Mouse (Mus musculus) heart, adult 2 months (tissue): Measurements from ENCODE around the gene Zfp629. TPM values are rescaled to one million over a fixed set of nuclear protein-coding genes. Genes with fewer than 3 reads are reported as not detected.
A peak's percentile ranks its signal among the peaks of the same experiment; 100 is the strongest.

ENCODE experiments used
- DNase-seq, 2 experiments: peaks; one replicate each; pipeline ENCODE4 v3.0.0; 2021
- H3K27ac ChIP-seq: fragments of 200-600 bp; 2 replicates; pipeline ENCODE4 v1.8.1; 2022
- H3K27me3 ChIP-seq: fragments of 200-500 bp; 2 replicates; pipeline ENCODE4 v1.6.1; 2012; ENCODE audit warnings: mild to moderate bottlenecking, low read length, inconsistent platforms, mixed read lengths; ENCODE audit not compliant: control insufficient read depth, insufficient read depth
- H3K36me3 ChIP-seq: fragments of 200-500 bp; 2 replicates; pipeline ENCODE4 v1.6.1; 2012; ENCODE audit warnings: low read length, inconsistent platforms; ENCODE audit not compliant: control insufficient read depth, insufficient read depth
- H3K4me1 ChIP-seq: fragments of 200-500 bp; 2 replicates; pipeline ENCODE4 v1.6.1; 2011; ENCODE audit warnings: low read length; ENCODE audit not compliant: control insufficient read depth, insufficient read depth
- H3K4me3 ChIP-seq: fragments of 200-600 bp; 2 replicates; pipeline ENCODE4 v1.8.1; 2022
- H3K79me2 ChIP-seq: fragments of 200-500 bp; replicated peaks from 2 replicates; pipeline ENCODE4 v1.6.1; 2012; ENCODE audit warnings: mild to moderate bottlenecking, inconsistent platforms, low read length, moderate library complexity, mixed read lengths; ENCODE audit not compliant: control insufficient read depth, insufficient read depth
- H3K9ac ChIP-seq: fragments of 200-500 bp; 2 replicates; pipeline ENCODE4 v1.6.1; 2012; ENCODE audit warnings: low read depth, mild to moderate bottlenecking, control low read depth, inconsistent platforms, low read length, mixed read lengths
- CTCF ChIP-seq: fragments of 200-600 bp; IDR thresholded peaks from 2 replicates; pipeline ENCODE4 v1.8.1; 2022; ENCODE audit warnings: antibody characterized with exemption, mild to moderate bottlenecking, moderate library complexity
- EP300 ChIP-seq: fragments of 200-500 bp; IDR thresholded peaks from 2 replicates; pipeline ENCODE4 v1.6.1; 2011; ENCODE audit warnings: low read depth, low read length, control low read depth; ENCODE audit not compliant: insufficient read depth
- POLR2A ChIP-seq: fragments of 200-500 bp; IDR thresholded peaks from 2 replicates; pipeline ENCODE4 v1.6.1; 2011; ENCODE audit warnings: mild to moderate bottlenecking, low read depth, low read length, control low read depth; ENCODE audit not compliant: insufficient read depth
- WGBS: fragments of 180-500 bp; shearing (Covaris S2); methylation state at CpG from one replicate; pipeline ENCODE4 v1.1.7; 2018; 5-methylcytosine and 5-hydroxymethylcytosine counted together
- intact Hi-C: fragments of 180-260 bp; cut with DNase I; formaldehyde crosslinking; loops from one replicate; pipeline ENCODE4 v1.15.1; 2025
- polyA plus RNA-seq: library from polyadenylated mRNA; depleted of rRNA; stranded (reverse); fragments of >200 nt; gene quantifications from 2 replicates; pipeline ENCODE4 v1.2.3, GENCODE M21; 2012
- total RNA-seq, 2 experiments: library from RNA; stranded (reverse); gene quantifications; 2 replicates each; pipeline ENCODE4 v1.2.3; 2021

Zfp629 gene
- total and polyA plus RNA-seq, 3 experiments, result 12.5 to 24.9 (median 17.7) TPM

GRCm38 (mm10) chr7:127583260-127583659, 32.3 kb downstream of the Zfp629 start:
- Histone ChIP-seq H3K27me3 (no peaks in the 10 kb centered on the region), H3K36me3 (no peaks in the 10 kb centered on the region), H3K4me1 (peaks cover 3% of the 10 kb centered on the region), H3K9ac (no peak overlapping the region), H3K27ac (no peak overlapping the region), H3K4me3 (no peak overlapping the region), H3K79me2 (no peaks in the 10 kb centered on the region)
- WGBS, result 91% methylated on average over 6 of the region's 6 CpGs
- DNase-seq, result no peak
- TF ChIP-seq EP300 (no peak), POLR2A (no peak), CTCF (no peak)
- intact Hi-C loops, result no loop called here

GRCm38 (mm10) chr7:127574115-127574514, 41.5 kb downstream of the Zfp629 start:
- peaks cover 6% of the 10 kb centered on the region for H3K4me1 ChIP-seq
- H3K9ac ChIP-seq, result no peak overlapping the region
- intact Hi-C loops, result no loop called here
- 16% methylated on average over 7 of the region's 7 CpGs for WGBS
- H3K79me2 ChIP-seq, result no peaks in the 10 kb centered on the region
- TF ChIP-seq EP300, result no peak
- no peak for TF ChIP-seq POLR2A
- TF ChIP-seq CTCF, result no peak
- H3K27ac ChIP-seq, result peak overlapping the region; percentile 80
- H3K4me3 ChIP-seq, result peak overlapping the region; percentile 59
- DNase-seq, result no peak
- no peaks in the 10 kb centered on the region for H3K36me3 ChIP-seq
- H3K27me3 ChIP-seq, result no peaks in the 10 kb centered on the region

- Histone ChIP-seq H3K4me3 (peak overlapping the region; percentile 59), H3K9ac (peak overlapping the region; percentile 88), H3K36me3 (no peaks in the 10 kb centered on the region), H3K27ac (peak overlapping the region; percentile 80), H3K27me3 (no peaks in the 10 kb centered on the region), H3K4me1 (peaks cover 6% of the 10 kb centered on the region), H3K79me2 (no peaks in the 10 kb centered on the region)
- DNase-seq, result peak in 1 of 2 experiments; percentile 25
- intact Hi-C loops, result loop anchor here (2.0 kb wide), 1 partner anchor 15 kb away; the partner anchor contains the start of genes Ccdc189 and Rnf40
- 1% methylated on average over 27 of the region's 28 CpGs for WGBS
- TF ChIP-seq CTCF, result no peak
- TF ChIP-seq POLR2A, result no peak
- TF ChIP-seq EP300, result no peak
Measured at GRCm38 (mm10) chr7:127573503-127574008, 42.0 kb downstream of the Zfp629 start.

- intact Hi-C loops, result loop anchor here (2.0 kb wide), 1 partner anchor 16 kb away; the partner anchor contains the start of genes Ccdc189 and Rnf40
- no peaks in the 10 kb centered on the region for H3K36me3 ChIP-seq
- no peaks in the 10 kb centered on the region for H3K27me3 ChIP-seq
- peak within 1 kb of the TSS; percentile 88 for H3K9ac ChIP-seq
- TF ChIP-seq CTCF (peak; percentile 7; the same call in 1 of the 2 replicates), EP300 (0 out of 2 replicates have a peak, but pooled peaks have one; percentile 30), POLR2A (peak; percentile 92)
- under 1% methylated on average over 17 of the region's 17 CpGs for WGBS
- H3K27ac ChIP-seq, result peak within 1 kb of the TSS; percentile 80
- peaks cover 6% of the 10 kb centered on the region for H3K4me1 ChIP-seq
- peak within 1 kb of the TSS; percentile 59 for H3K4me3 ChIP-seq
- no peaks in the 10 kb centered on the region for H3K79me2 ChIP-seq
- DNase-seq, result peak; percentile 84 to 94
Measured at GRCm38 (mm10) chr7:127572895-127573471, 42.6 kb downstream of the Zfp629 start, which contains the start of gene Phkg2. Phkg2 (plus strand) TSS chr7:127573340.

- Histone ChIP-seq H3K9ac (no peak overlapping the region), H3K4me3 (no peak overlapping the region), H3K36me3 (peaks cover 2% of the 10 kb centered on the region; the same call in 1 of the 2 replicates), H3K27me3 (no peaks in the 10 kb centered on the region), H3K27ac (no peak overlapping the region; the same call in 1 of the 2 replicates), H3K4me1 (peaks cover 2% of the 10 kb centered on the region), H3K79me2 (no peaks in the 10 kb centered on the region)
- TF ChIP-seq CTCF (peak; percentile 42), POLR2A (no peak)
- 20% methylated on average over 6 of the region's 6 CpGs for WGBS
- DNase-seq, result peak in 1 of 2 experiments; percentile 49
- intact Hi-C loops, result no loop called here
Measured at GRCm38 (mm10) chr7:127564381-127565150, 51.0 kb downstream of the Zfp629 start.
